Mouse (Mus musculus) heart, embryonic 16.5 days (tissue): ENCODE measurements at regions not wholly inside any gene's neighbourhood (a gene's known extent, or its start where the extent isn't known, plus 50 kb on each side); places are given as distances from the start of the nearest gene placed in this dataset.
A peak's percentile ranks its signal among the peaks of the same experiment; 100 is the strongest.

Experiments
- ATAC-seq: fragments of 200-750 bp; cut with Nextera tagmentation; replicated peaks from 2 replicates; pipeline ENCODE4 v1.8.0; 2017; ENCODE audit warnings: moderate number of reproducible peaks; ENCODE audit not compliant: insufficient read depth, low FRiP score; ENCODE audit errors: extremely low read depth
- H3K27ac ChIP-seq: fragments of 300-500 bp; sonication (generic); 2 replicates; pipeline ENCODE4 v1.5.1; 2014; ENCODE audit warnings: mild to moderate bottlenecking, low read length, control low read depth, moderate library complexity
- H3K27me3 ChIP-seq: fragments of 300-500 bp; sonication (generic); 2 replicates; pipeline ENCODE4 v1.6.1; 2014; ENCODE audit warnings: low read length, mixed read lengths; ENCODE audit not compliant: control insufficient read depth, insufficient read depth
- H3K36me3 ChIP-seq: fragments of 300-500 bp; sonication (generic); 2 replicates; pipeline ENCODE4 v1.6.1; 2014; ENCODE audit not compliant: control insufficient read depth, insufficient read depth
- H3K4me1 ChIP-seq: fragments of 300-500 bp; sonication (generic); 2 replicates; pipeline ENCODE4 v1.6.1; 2014; ENCODE audit warnings: low read length, mixed read lengths; ENCODE audit not compliant: control insufficient read depth, insufficient read depth
- H3K4me2 ChIP-seq: fragments of 300-500 bp; sonication (generic); 2 replicates; pipeline ENCODE4 v1.6.1; 2014; ENCODE audit warnings: low read depth, mild to moderate bottlenecking, control low read depth, low read length
- H3K4me3 ChIP-seq: fragments of 300-500 bp; sonication (generic); 2 replicates; pipeline ENCODE4 v1.5.1; 2014; ENCODE audit warnings: mild to moderate bottlenecking, control low read depth, low read length
- H3K9ac ChIP-seq: fragments of 300-500 bp; sonication (generic); 2 replicates; pipeline ENCODE4 v1.6.1; 2014; ENCODE audit warnings: low read length, control low read depth
- H3K9me3 ChIP-seq: fragments of 300-500 bp; sonication (generic); replicated peaks from 2 replicates; pipeline ENCODE4 v1.6.1; 2016; ENCODE audit warnings: low read length; ENCODE audit not compliant: control insufficient read depth
- WGBS: fragments of 180-500 bp; shearing (Covaris S2); extraction: QIAGEN DNeasy Blood & Tissue Kit; methylation state at CpG from one replicate; pipeline ENCODE4 v1.1.7; 2014; 5-methylcytosine and 5-hydroxymethylcytosine counted together

- H3K36me3 ChIP-seq, result no peaks in the 10 kb centered on the region
- ATAC-seq, result peak; percentile 24; the same call in 1 of the 2 replicates
- 54% methylated on average over 8 of the region's 8 CpGs for whole genome bisulfite sequencing
- no peaks in the 10 kb centered on the region for H3K9me3 ChIP-seq
- no peak overlapping the region for H3K4me2 ChIP-seq
- no peaks in the 10 kb centered on the region for H3K27me3 ChIP-seq
- H3K9ac ChIP-seq, result no peak overlapping the region
- no peak overlapping the region for H3K4me3 ChIP-seq
- peaks cover 3% of the 10 kb centered on the region; the same call in 1 of the 2 replicates for H3K4me1 ChIP-seq
- peak overlapping the region; percentile 20; the same call in 1 of the 2 replicates for H3K27ac ChIP-seq
Observed at GRCm38 (mm10) chr11:114229763-114230162, 162.9 kb upstream of the Sdk2 start.

DNA sequence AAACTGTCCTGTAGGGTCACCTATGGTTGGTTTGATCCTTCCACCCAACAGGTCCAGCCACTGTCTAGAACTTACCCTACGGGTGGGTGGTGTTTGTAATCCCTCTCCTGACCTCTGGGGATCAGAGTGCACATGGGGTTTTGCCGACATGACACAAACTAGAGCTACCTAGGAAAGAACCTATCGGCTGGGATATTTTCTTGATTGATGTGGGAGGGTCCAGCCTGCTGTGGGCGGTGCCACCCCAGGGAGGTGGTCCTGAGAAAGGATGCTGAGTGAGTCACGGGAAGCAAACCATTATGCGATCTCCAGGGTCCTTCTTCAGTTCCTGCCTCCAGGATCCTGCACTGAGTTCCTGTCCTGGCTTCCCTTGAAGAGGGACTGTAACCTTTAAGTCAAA is 162.3 kb upstream of the Sdk2 start:
- H3K27me3 ChIP-seq, result no peaks in the 10 kb centered on the region
- no peak overlapping the region for H3K4me2 ChIP-seq
- WGBS, result 76% methylated on average over 6 of the region's 6 CpGs
- 0 out of 2 replicates have a peak overlapping the region, but pooled peaks have one; percentile 20 for H3K27ac ChIP-seq
- no peaks in the 10 kb centered on the region for H3K9me3 ChIP-seq
- H3K4me1 ChIP-seq, result peaks cover 3% of the 10 kb centered on the region; the same call in 1 of the 2 replicates
- no peak overlapping the region for H3K9ac ChIP-seq
- no peak for ATAC-seq
- H3K4me3 ChIP-seq, result no peak overlapping the region
- H3K36me3 ChIP-seq, result no peaks in the 10 kb centered on the region

GRCm38 (mm10) chr11:114226553-114226952 is 159.7 kb upstream of the Sdk2 start:
- Histone ChIP-seq H3K27me3 (no peaks in the 10 kb centered on the region), H3K36me3 (no peaks in the 10 kb centered on the region), H3K4me3 (no peak overlapping the region), H3K9me3 (0 out of 2 replicates have a peak, but pooled peaks cover 2% of the 10 kb centered on the region), H3K4me2 (no peak overlapping the region), H3K27ac (no peak overlapping the region), H3K9ac (no peak overlapping the region), H3K4me1 (peaks cover under 1% of the 10 kb centered on the region; the same call in 1 of the 2 replicates)
- 83% methylated on average over 13 of the region's 13 CpGs for WGBS
- no peak for ATAC-seq

- ATAC-seq, result no peak
- no peak overlapping the region for H3K27ac ChIP-seq
- H3K9ac ChIP-seq, result no peak overlapping the region
- H3K36me3 ChIP-seq, result no peaks in the 10 kb centered on the region
- no peak overlapping the region for H3K4me2 ChIP-seq
- H3K27me3 ChIP-seq, result no peaks in the 10 kb centered on the region
- 0 out of 2 replicates have a peak, but pooled peaks cover 2% of the 10 kb centered on the region for H3K9me3 ChIP-seq
- no peak overlapping the region for H3K4me3 ChIP-seq
- H3K4me1 ChIP-seq, result peaks cover 2% of the 10 kb centered on the region; the same call in 1 of the 2 replicates
- WGBS, result 79% methylated on average over 2 of the region's 2 CpGs
Observed at GRCm38 (mm10) chr11:114224706-114225105, 157.9 kb upstream of the Sdk2 start.

GRCm38 (mm10) chr11:114223061-114223460 is 156.2 kb upstream of the Sdk2 start:
- Histone ChIP-seq H3K9ac (no peak overlapping the region), H3K4me3 (no peak overlapping the region), H3K36me3 (no peaks in the 10 kb centered on the region), H3K4me2 (no peak overlapping the region), H3K9me3 (0 out of 2 replicates have a peak, but pooled peaks cover 2% of the 10 kb centered on the region), H3K27ac (no peak overlapping the region), H3K27me3 (no peaks in the 10 kb centered on the region), H3K4me1 (peaks cover 15% of the 10 kb centered on the region)
- WGBS, result 82% methylated on average over 3 of the region's 3 CpGs
- no peak for ATAC-seq

GRCm38 (mm10) chr11:114220466-114220865 is 153.6 kb upstream of the Sdk2 start:
- Histone ChIP-seq H3K27ac (no peak overlapping the region), H3K4me1 (peaks cover 28% of the 10 kb centered on the region), H3K4me3 (no peak overlapping the region), H3K4me2 (no peak overlapping the region), H3K9me3 (0 out of 2 replicates have a peak, but pooled peaks cover 2% of the 10 kb centered on the region), H3K36me3 (no peaks in the 10 kb centered on the region), H3K9ac (no peak overlapping the region), H3K27me3 (no peaks in the 10 kb centered on the region)
- 87% methylated on average over 2 of the region's 2 CpGs for WGBS
- no peak for ATAC-seq

DNA sequence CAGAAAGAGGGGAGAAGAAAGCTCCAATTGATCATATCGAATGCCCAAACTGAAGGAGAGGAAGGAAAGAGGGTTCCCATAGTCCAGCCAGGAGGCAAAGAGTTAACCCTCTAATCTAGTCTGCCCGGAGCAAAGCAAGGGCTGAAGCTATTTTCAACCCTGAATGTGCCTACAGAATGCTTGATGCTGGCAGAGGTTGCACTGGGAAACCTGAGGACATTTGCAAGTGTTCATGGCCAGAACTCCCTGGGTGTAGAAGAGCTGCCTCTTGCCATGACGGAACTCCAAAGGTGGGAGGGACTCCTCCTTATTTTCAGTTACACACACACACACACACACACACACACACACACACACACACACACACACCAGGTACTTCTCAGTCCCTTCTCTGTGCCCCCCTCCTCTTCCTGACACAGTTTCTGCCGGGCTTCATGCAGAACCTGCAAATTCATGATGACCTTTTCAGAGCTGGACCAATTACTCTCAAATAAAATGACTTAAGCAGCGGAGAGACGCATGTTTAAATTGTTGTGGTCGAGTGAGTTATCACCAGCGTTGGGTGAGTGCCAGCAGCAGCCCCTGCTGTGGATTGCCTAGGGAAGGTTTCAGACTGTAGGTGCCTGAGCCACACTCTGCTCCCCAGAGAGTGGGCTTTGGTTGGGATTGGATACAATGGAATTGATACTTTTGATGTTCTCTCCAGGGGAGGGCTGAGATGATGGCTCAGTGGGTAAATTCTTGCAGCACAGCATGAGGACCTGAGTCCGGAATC is 152.1 kb upstream of the Sdk2 start:
- Histone ChIP-seq H3K9ac (peak overlapping the region; percentile 46; the same call in 1 of the 2 replicates), H3K4me1 (peaks cover 28% of the 10 kb centered on the region), H3K36me3 (no peaks in the 10 kb centered on the region), H3K4me3 (no peak overlapping the region), H3K27ac (peak overlapping the region; percentile 62), H3K9me3 (0 out of 2 replicates have a peak, but pooled peaks cover 2% of the 10 kb centered on the region), H3K27me3 (no peaks in the 10 kb centered on the region), H3K4me2 (peak overlapping the region; percentile 19; the same call in 1 of the 2 replicates)
- peak; percentile 64; the same call in 1 of the 2 replicates for ATAC-seq
- 19% methylated on average over 9 of the region's 9 CpGs for WGBS

DNA sequence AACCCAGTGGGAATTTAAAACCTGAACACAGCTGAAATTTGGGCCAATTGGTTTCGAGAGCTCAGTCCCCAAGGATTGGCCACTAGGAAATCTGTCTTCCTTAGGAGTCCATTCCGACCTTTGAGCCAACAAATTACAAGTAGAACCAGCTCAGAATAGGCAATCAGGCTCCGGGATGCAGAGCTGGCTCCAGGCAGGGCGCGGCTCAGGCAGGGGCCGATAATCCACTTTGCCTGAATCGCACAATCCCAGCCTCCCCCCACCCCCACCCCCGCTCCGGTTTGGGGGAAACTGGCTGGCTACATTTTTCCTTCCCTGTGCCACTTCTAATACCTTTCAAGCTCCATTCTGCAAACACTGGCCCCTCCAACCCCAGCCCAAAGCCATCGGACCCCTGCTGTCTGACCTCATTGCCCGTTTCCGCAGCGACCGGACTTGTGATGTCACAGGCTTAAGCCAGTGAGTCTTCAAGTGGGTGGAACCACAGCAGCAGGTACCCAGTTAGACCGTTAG is 150.5 kb upstream of the Sdk2 start:
- Histone ChIP-seq H3K27ac (no peak overlapping the region), H3K4me2 (peak overlapping the region; percentile 53), H3K4me3 (peak overlapping the region; percentile 42), H3K4me1 (peaks cover 28% of the 10 kb centered on the region), H3K36me3 (no peaks in the 10 kb centered on the region), H3K27me3 (no peaks in the 10 kb centered on the region), H3K9ac (peak overlapping the region; percentile 45), H3K9me3 (0 out of 2 replicates have a peak, but pooled peaks cover 3% of the 10 kb centered on the region)
- no peak for ATAC-seq
- WGBS, result 14% methylated on average over 15 of the region's 15 CpGs

- Histone ChIP-seq H3K27ac (no peak overlapping the region), H3K4me2 (no peak overlapping the region), H3K4me3 (no peak overlapping the region), H3K27me3 (no peaks in the 10 kb centered on the region), H3K36me3 (no peaks in the 10 kb centered on the region), H3K4me1 (peaks cover 28% of the 10 kb centered on the region), H3K9ac (peak overlapping the region; percentile 4; the same call in 1 of the 2 replicates), H3K9me3 (0 out of 2 replicates have a peak, but pooled peaks cover 3% of the 10 kb centered on the region)
- no peak; the same call in 1 of the 2 replicates for ATAC-seq
- 27% methylated on average over 7 of the region's 7 CpGs for WGBS
Observed at GRCm38 (mm10) chr11:114216493-114216892, 149.6 kb upstream of the Sdk2 start.
